Mouse (Mus musculus) testis, postnatal 10 days (tissue): ENCODE data around the gene Cd164.

Experiments used
- DNase-seq: peaks from one replicate; pipeline ENCODE4 v3.0.0; 2021; ENCODE audit warnings: low spot score

Gene Cd164

GRCm38 (mm10) chr10:41518981-41519618 is at the start of gene Cd164:
Cd164 (plus strand) TSS chr10:41519414.
- DNase-seq, result peak; percentile 96

- DNase-seq, result no peak
Observed at GRCm38 (mm10) chr10:41470693-41471092, 48.5 kb upstream of the Cd164 start.

- DNase-seq, result no peak
Observed at GRCm38 (mm10) chr10:41472534-41472933, 46.7 kb upstream of the Cd164 start.

DNA sequence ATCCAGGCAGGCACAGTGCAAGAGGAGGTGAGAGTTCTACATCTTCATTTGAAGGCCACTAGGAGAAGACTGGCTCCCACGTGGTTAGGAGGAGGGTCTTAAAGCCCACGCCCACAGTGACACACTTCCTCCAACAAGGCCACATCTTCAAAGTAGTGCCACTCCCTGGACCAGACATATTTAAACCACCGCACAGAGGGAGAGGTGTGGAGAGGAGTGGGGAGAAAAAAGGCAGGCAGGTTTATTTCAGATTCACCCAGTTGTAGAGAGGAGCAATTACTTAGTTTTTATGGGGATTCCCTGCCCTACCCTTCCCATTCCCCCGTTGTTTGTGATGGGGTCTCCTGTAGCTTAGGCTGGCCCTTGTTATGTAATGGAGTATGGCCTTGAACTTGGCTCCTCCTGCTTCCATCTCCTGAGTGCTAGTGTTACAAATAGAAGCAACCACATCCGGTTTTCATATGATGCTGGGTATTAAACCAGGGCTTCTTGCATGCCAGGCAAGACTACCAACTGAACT is 46.2 kb upstream of the Cd164 start:
- no peak for DNase-seq

DNA sequence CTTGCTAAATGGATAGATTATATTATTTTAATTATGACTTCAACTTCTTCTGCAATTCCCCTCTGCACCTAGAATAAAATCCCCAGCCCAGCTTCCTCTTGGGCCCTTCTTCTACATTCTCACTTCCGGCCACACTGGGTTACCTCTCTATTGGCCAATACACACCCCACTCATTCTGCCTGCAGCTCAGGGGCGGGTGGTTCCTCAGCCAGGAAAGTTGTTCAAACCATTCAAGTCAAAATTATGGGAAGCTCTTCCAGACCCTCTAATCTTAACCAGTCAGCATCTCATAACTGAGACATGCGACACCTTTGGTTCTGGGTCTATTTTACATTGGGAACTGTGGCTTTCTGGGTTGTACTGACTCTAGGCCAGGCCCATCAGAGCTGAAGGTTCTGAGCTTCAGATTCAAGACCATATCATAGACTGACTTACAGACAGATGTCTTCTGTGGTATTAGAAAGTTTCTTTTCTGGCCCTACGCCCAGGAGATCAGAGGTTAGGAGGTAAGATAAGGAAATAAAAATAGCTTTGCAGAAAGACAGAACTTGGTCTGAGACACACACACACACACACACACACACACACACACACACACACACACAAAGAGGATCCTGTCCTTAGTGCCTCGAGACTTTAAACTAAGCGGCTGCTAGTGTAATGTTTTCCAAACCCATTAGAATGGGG is 45.3 kb upstream of the Cd164 start:
- peak; percentile 66 for DNase-seq

GRCm38 (mm10) chr10:41474981-41475391 is 44.2 kb upstream of the Cd164 start:
- DNase-seq, result no peak

GRCm38 (mm10) chr10:41476171-41477017 is 42.8 kb upstream of the Cd164 start, which contains the start of gene Mical1:
Mical1 (plus strand) TSS chr10:41476314.
- DNase-seq, result peak; percentile 76

- no peak for DNase-seq
Observed at GRCm38 (mm10) chr10:41477018-41477277, 42.3 kb upstream of the Cd164 start.

- peak; percentile 74 for DNase-seq
Observed at GRCm38 (mm10) chr10:41477278-41478181, 41.7 kb upstream of the Cd164 start.

DNA sequence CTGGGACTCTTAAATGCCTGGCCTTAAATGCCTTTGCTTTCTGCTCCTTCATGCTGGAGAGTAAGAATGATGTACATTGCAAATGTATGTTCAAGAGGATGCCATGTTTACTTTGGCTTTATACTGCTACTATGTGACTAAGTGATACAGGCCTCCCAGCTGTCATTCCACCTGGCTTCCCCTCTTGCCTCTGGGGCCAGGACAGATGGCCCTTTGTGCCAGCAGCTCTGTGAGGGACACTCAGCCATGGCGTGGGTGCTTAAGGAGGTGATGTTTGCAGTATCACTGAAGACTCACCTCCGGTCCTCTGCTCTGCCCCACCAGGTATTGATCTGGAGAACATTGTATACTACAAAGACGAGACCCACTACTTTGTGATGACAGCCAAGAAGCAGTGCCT is 39.3 kb upstream of the Cd164 start:
- no peak for DNase-seq

- DNase-seq, result no peak
Observed at GRCm38 (mm10) chr10:41480938-41481880, 38.0 kb upstream of the Cd164 start.

- DNase-seq, result no peak
Observed at GRCm38 (mm10) chr10:41482446-41482845, 36.8 kb upstream of the Cd164 start.

GRCm38 (mm10) chr10:41485778-41486177 is 33.4 kb upstream of the Cd164 start:
- no peak for DNase-seq

- no peak for DNase-seq
Observed at GRCm38 (mm10) chr10:41486506-41487170, 32.6 kb upstream of the Cd164 start.

GRCm38 (mm10) chr10:41488877-41489276 is 30.3 kb upstream of the Cd164 start:
- DNase-seq, result no peak

DNA sequence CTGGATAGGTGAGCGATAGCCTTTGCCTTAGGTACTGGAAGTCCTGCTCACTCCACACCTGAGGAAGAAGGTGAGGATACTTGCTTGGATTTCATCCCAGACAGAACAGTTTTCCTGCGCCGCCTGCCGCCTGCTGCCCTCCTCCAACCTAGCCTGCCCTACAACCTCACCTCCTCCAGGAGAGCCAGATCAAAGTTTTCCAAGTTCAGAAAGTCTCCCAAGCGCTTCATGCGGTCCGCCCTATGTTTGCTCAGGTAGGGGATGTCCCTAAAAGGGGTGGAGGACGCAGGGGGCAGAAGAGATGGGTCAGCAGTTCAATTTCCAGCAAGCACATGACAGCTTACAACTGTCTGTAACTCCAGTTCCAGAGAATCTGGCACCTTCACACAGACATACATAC is 29.9 kb upstream of the Cd164 start:
- no peak for DNase-seq

DNA sequence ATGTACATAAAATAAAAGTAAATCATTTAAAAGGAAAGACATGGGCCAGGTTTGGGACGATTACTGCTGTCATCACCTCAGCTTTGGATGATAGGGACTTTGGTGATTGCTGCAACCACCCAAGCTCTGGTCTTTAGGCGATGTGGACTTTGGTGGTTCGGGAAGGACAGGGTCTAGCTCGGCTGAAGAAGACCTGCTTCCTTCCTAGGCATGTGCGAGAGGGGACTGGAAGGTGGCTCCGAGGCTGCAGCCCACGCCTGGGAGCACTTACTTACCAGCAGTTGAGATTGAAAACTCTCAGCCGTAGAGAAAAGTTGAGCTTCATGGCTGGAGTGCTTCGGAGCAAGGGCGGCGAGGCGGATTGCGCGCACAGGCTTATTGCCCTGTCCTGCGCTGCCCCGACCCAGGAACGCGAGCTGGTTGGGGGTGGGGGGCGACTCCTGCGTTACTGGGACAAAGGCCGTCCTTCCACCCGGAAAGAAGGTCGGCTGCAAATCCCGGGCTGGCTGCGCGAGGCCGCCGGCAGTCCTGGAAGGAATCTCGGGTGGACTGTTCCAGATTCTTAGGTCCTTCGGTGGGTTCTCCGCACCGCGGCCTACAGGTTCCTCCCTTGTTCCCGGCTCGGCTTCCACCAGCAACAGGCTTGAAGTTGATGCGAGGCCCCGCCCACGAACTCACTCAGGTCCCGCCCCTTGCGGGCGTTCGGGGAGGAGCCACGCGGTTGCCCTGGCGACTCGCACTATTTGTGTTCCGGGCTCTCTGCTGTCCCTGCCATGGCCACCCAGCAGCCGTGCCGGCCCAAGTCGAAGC is 29.3 kb upstream of the Cd164 start, which contains the start of the genes Smpd2 and Ppil6:
Gene Smpd2, minus strand, starts transcription at position 662 of the 810 bp plus-strand sequence.
Gene Ppil6, plus strand, starts transcription at position 732 of the 810 bp plus-strand sequence.
- peak; percentile 98 for DNase-seq

- DNase-seq, result no peak
Observed at GRCm38 (mm10) chr10:41490518-41490873, 28.7 kb upstream of the Cd164 start.

- no peak for DNase-seq
Observed at GRCm38 (mm10) chr10:41491111-41491510, 28.1 kb upstream of the Cd164 start.
